Mouse (Mus musculus) CH12.LX (cell line): ENCODE results near the gene Gm17622. TPM values are rescaled to one million over a fixed set of nuclear protein-coding genes. Genes with fewer than 3 reads are reported as not detected.

Experiments used
- DNase-seq: peaks from one replicate; pipeline ENCODE4 v3.0.0-alpha.2; 2013; ENCODE audit errors: extremely low read depth
- H3K27ac ChIP-seq: 2 replicates; pipeline ENCODE4 v1.5.1; 2012; ENCODE audit warnings: low read depth, mild to moderate bottlenecking, control low read depth, moderate library complexity; ENCODE audit not compliant: insufficient read depth
- H3K27me3 ChIP-seq: replicated peaks from 2 replicates; pipeline ENCODE3; 2012; ENCODE audit warnings: inconsistent platforms
- H3K36me3 ChIP-seq, 2 experiments: replicated peaks in 1 of 2; 2 replicates each; pipeline versions ENCODE3 to v1.6.1; 2012; ENCODE audit warnings: inconsistent platforms in 1 of 2, low read length in 1 of 2, mild to moderate bottlenecking in 1 of 2, mixed read lengths in 1 of 2, moderate library complexity in 1 of 2; ENCODE audit not compliant: control insufficient read depth in 1 of 2, insufficient read depth in 1 of 2
- H3K4me1 ChIP-seq, 2 experiments: 2 replicates each; pipeline ENCODE4 v1.6.1; 2012; ENCODE audit warnings: inconsistent platforms in 1 of 2, moderate library complexity in 1 of 2; ENCODE audit not compliant: insufficient read depth in 2 of 2, control insufficient read depth in 1 of 2
- H3K4me2 ChIP-seq: 2 replicates; pipeline ENCODE4 v1.6.1; 2012; ENCODE audit warnings: low read depth, mild to moderate bottlenecking, control low read depth; ENCODE audit not compliant: poor library complexity, insufficient read depth, severe bottlenecking
- H3K4me3 ChIP-seq, 3 experiments: fragments of 150-350 bp in 1 of 3; sonication (generic) in 1 of 3; replicated peaks in 1 of 3; 2 replicates each; pipeline versions ENCODE3 to v1.5.1; 2011 to 2012; ENCODE audit warnings: low read depth in 2 of 3, low read length in 2 of 3, mild to moderate bottlenecking in 2 of 3, moderate library complexity in 2 of 3, control low read depth in 1 of 3, improper control_type of control experiment in 1 of 3, inconsistent platforms in 1 of 3, mixed read lengths in 1 of 3; ENCODE audit not compliant: poor library complexity in 1 of 3
- H3K79me2 ChIP-seq: replicated peaks from 2 replicates; pipeline ENCODE4 v1.6.1; 2012; ENCODE audit warnings: mild to moderate bottlenecking, moderate library complexity; ENCODE audit not compliant: control insufficient read depth, poor library complexity, insufficient read depth, severe bottlenecking; ENCODE audit errors: extremely low read depth
- H3K9ac ChIP-seq: 2 replicates; pipeline ENCODE4 v1.6.1; 2012; ENCODE audit warnings: low read depth, mild to moderate bottlenecking, control low read depth, moderate library complexity; ENCODE audit not compliant: insufficient read depth
- H3K9me3 ChIP-seq: replicated peaks from 2 replicates; pipeline ENCODE3; 2012; ENCODE audit warnings: low read length, inconsistent platforms, mixed read lengths
- CHD1 ChIP-seq: IDR thresholded peaks from 2 replicates; pipeline ENCODE4 v1.6.1; 2012; ENCODE audit warnings: low read depth, low read length, improper control_type of control experiment, inconsistent platforms
- CTCF ChIP-seq, 2 experiments: IDR thresholded peaks in 1 of 2; conservative IDR thresholded peaks in 1 of 2; 2 replicates each; pipeline ENCODE4 v1.5.1; 2011 to 2012; ENCODE audit warnings: low read depth in 2 of 2, low read length in 2 of 2, improper control_type of control experiment in 1 of 2, inconsistent platforms in 1 of 2, mild to moderate bottlenecking in 1 of 2, moderate library complexity in 1 of 2
- EP300 ChIP-seq: IDR thresholded peaks from 2 replicates; pipeline ENCODE4 v1.6.1; 2011; ENCODE audit warnings: low read length, improper control_type of control experiment
- ETS1 ChIP-seq: conservative IDR thresholded peaks from 2 replicates; pipeline ENCODE4 v1.6.1; 2012; ENCODE audit warnings: low read depth, mild to moderate bottlenecking, inconsistent platforms, low read length, improper control_type of control experiment, moderate library complexity
- IRF4 ChIP-seq: IDR thresholded peaks from 2 replicates; pipeline ENCODE4 v1.6.1; 2014; ENCODE audit warnings: low read depth, mild to moderate bottlenecking, inconsistent platforms, low read length, improper control_type of control experiment
- JUN ChIP-seq: IDR thresholded peaks from 2 replicates; pipeline ENCODE4 v1.6.1; 2011; ENCODE audit warnings: low read depth, mild to moderate bottlenecking, low read length, improper control_type of control experiment, moderate library complexity; ENCODE audit not compliant: insufficient read depth
- JUND ChIP-seq: conservative IDR thresholded peaks from 2 replicates; pipeline ENCODE4 v1.6.1; 2011; ENCODE audit warnings: low read depth, low read length, improper control_type of control experiment
- MAX ChIP-seq: IDR thresholded peaks from 2 replicates; pipeline ENCODE4 v1.6.1; 2011; ENCODE audit warnings: low read length, improper control_type of control experiment
- MEF2A ChIP-seq: IDR thresholded peaks from 2 replicates; pipeline ENCODE4 v1.6.1; 2014; ENCODE audit warnings: low read depth, mild to moderate bottlenecking, inconsistent platforms, low read length, improper control_type of control experiment, borderline replicate concordance
- MYC ChIP-seq: IDR thresholded peaks from 2 replicates; pipeline ENCODE4 v1.6.1; 2011; ENCODE audit warnings: low read depth, mild to moderate bottlenecking, improper control_type of control experiment, low read length
- NELFE ChIP-seq: IDR thresholded peaks from 2 replicates; pipeline ENCODE4 v1.6.1; 2011; ENCODE audit warnings: low read depth, low read length, improper control_type of control experiment
- PAX5 ChIP-seq: IDR thresholded peaks from 2 replicates; pipeline ENCODE4 v1.6.1; 2012; ENCODE audit warnings: low read length, inconsistent platforms, mixed read lengths
- RAD21 ChIP-seq: IDR thresholded peaks from 2 replicates; pipeline ENCODE4 v1.6.1; 2011; ENCODE audit warnings: low read depth, mild to moderate bottlenecking, low read length, improper control_type of control experiment, moderate library complexity
- RCOR1 ChIP-seq: conservative IDR thresholded peaks from 2 replicates; pipeline ENCODE4 v1.6.1; 2012; ENCODE audit warnings: low read depth, mild to moderate bottlenecking, inconsistent platforms, low read length, improper control_type of control experiment
- SMC3 ChIP-seq: IDR thresholded peaks from 2 replicates; pipeline ENCODE4 v1.6.1; 2011; ENCODE audit warnings: low read depth, low read length, improper control_type of control experiment
- TCF12 ChIP-seq: IDR thresholded peaks from 2 replicates; pipeline ENCODE4 v1.6.1; 2014; ENCODE audit warnings: low read depth, mild to moderate bottlenecking, inconsistent platforms, low read length, improper control_type of control experiment
- UBTF ChIP-seq: IDR thresholded peaks from 2 replicates; pipeline ENCODE4 v1.6.1; 2012; ENCODE audit warnings: low read depth, mild to moderate bottlenecking, inconsistent platforms, low read length, improper control_type of control experiment, moderate library complexity
- USF1 ChIP-seq: IDR thresholded peaks from 2 replicates; pipeline ENCODE4 v1.6.1; 2014; ENCODE audit warnings: low read depth, mild to moderate bottlenecking, inconsistent platforms, low read length, improper control_type of control experiment
- ZC3H11A ChIP-seq: IDR thresholded peaks from 2 replicates; pipeline ENCODE4 v1.6.1; 2012; ENCODE audit warnings: low read depth, mild to moderate bottlenecking, inconsistent platforms, low read length, improper control_type of control experiment
- ZMIZ1 ChIP-seq: IDR thresholded peaks from 2 replicates; pipeline ENCODE4 v1.6.1; 2012; ENCODE audit warnings: low read depth, mild to moderate bottlenecking, inconsistent platforms, low read length, improper control_type of control experiment
- ZNF384 ChIP-seq: IDR thresholded peaks from 2 replicates; pipeline ENCODE4 v1.6.1; 2012; ENCODE audit warnings: low read depth, low read length, improper control_type of control experiment, inconsistent platforms
- dilution Hi-C: fragments of 300-500 bp; cut with MboI; formaldehyde crosslinking; loops from 2 replicates; pipeline ENCODE4 v1.14.3; 2020; ENCODE audit warnings: low sequenced_read_pairs; ENCODE audit not compliant: extremely low pct_unique_long_range_greater_than_20kb, extremely low pct_ligation_motif_present
- in situ Hi-C: fragments of 300-500 bp; cut with MboI; formaldehyde crosslinking; loops from 3 replicates; pipeline ENCODE4 v1.14.3; 2019; ENCODE audit warnings: low sequenced_read_pairs, low pct_ligation_motif_present, low pct_unique_long_range_greater_than_20kb, mixed read lengths
- polyA plus RNA-seq: library from polyadenylated mRNA; unstranded; fragments of >175 nt; gene quantifications from 2 replicates; pipeline ENCODE4 v1.2.1, GENCODE M21; 2012; ENCODE audit warnings: low read depth; ENCODE audit not compliant: insufficient read length
- total RNA-seq, 2 experiments: library from RNA; depleted of rRNA; stranded (reverse); fragments of 300-350 nt in 1 of 2; fragments of >200 nt in 1 of 2; gene quantifications; 2 replicates each; pipeline ENCODE4 v1.2.3; 2012 to 2014

Gene Gm17622
- total RNA-seq (2012; rRNA removed) = not detected in 2 replicates
- not detected in 2 replicates for total RNA-seq (2014; rRNA removed)
- polyA plus RNA-seq = not detected in 2 replicates

- H3K4me3 ChIP-seq = no peak within 1 kb of the TSS
- DNase-seq = no peak
- peaks cover 39 to 79% of the 10 kb centered on the region in 2 experiments for H3K36me3 ChIP-seq
- 0 out of 2 replicates have a peak, but pooled peaks cover 3% of the 10 kb centered on the region for H3K79me2 ChIP-seq
- no peak within 1 kb of the TSS for H3K4me2 ChIP-seq
- H3K4me1 ChIP-seq = peaks cover 5 to 8% of the 10 kb centered on the region in 2 experiments; a peak in 3 of 4 replicates
- in situ Hi-C loops = no loop called here
- no peaks in the 10 kb centered on the region for H3K27me3 ChIP-seq
- dilution Hi-C loops = no loop called here
- TF ChIP-seq PAX5 = no peak
- TF ChIP-seq RCOR1 = no peak
- no peak for TF ChIP-seq JUN
- no peak for TF ChIP-seq UBTF
- no peak for TF ChIP-seq SMC3
- TF ChIP-seq JUND = no peak
- TF ChIP-seq ZNF384 = no peak
- no peak for TF ChIP-seq MEF2A
- no peak for TF ChIP-seq CHD1
- no peak for TF ChIP-seq CTCF (conservative IDR thresholded peaks at IDR 0.05 in 1 of 2, IDR thresholded peaks at IDR 0.05 in 1 of 2; ENCODE audit: low read depth in 2 of 2, low read length in 2 of 2)
- TF ChIP-seq RAD21 = no peak
- no peak for TF ChIP-seq MAX
- no peak for TF ChIP-seq USF1
- no peak for TF ChIP-seq ZC3H11A
- no peak for TF ChIP-seq ETS1
- no peak for TF ChIP-seq EP300
- no peak for TF ChIP-seq MYC
- TF ChIP-seq TCF12 = no peak
- no peak for TF ChIP-seq ZMIZ1
- TF ChIP-seq IRF4 = no peak
- TF ChIP-seq, all 38 proteins: peak for 0
- H3K9ac ChIP-seq = no peak within 1 kb of the TSS
- H3K9me3 ChIP-seq = peaks cover 2% of the 10 kb centered on the region
- no peak within 1 kb of the TSS for H3K27ac ChIP-seq
These were observed at the start of gene Gm17622 for GRCm38 (mm10) chr13:96490433-96490832. TSS of gene Gm17622 (plus strand) at chr13:96490733.

GRCm38 (mm10) chr13:96450205-96450856, 40.2 kb upstream of the Gm17622 start:
- Histone ChIP-seq H3K79me2 (no peaks in the 10 kb centered on the region), H3K9ac (no peak overlapping the region), H3K9me3 (no peaks in the 10 kb centered on the region), H3K27ac (no peak overlapping the region), H3K4me2 (no peak overlapping the region)
- no peak for DNase-seq
- in situ Hi-C loops = no loop called here
- TF ChIP-seq TCF12 = no peak
- no peak for TF ChIP-seq MAX
- TF ChIP-seq NELFE = no peak
- no peak for TF ChIP-seq JUND
- TF ChIP-seq RCOR1 = no peak
- TF ChIP-seq, all 38 proteins: peak for 0
- no peaks in the 10 kb centered on the region for H3K36me3 ChIP-seq
- H3K4me3 ChIP-seq = no peak overlapping the region
- H3K27me3 ChIP-seq = no peaks in the 10 kb centered on the region
- no peaks in the 10 kb centered on the region for H3K4me1 ChIP-seq
- dilution Hi-C loops = no loop called here
